Mouse (Mus musculus): ENCODE data around the gene Tyrobp.

Gene Tyrobp

DNA sequence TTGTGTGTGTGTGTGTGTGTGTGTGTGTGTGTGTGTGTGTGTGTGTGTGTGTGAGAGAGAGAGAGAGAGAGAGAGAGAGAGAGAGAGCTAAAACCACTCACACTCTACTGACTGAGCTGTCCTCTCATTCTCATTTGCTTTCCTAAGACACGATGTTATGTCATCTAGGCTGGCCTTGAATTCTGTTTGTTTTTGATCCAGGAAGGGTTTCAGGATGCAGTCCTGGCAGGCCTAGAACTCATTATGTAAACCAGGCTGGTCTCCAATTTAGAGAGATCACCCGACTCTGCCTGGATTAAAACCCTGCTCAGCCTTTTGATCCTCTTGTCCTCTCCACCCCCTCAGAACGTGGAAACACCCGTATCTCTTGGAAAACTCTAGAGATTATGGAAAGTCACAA, 50.4 kb downstream of the Tyrobp start:
- no peak for DNase-seq (ENCODE audit: low spot score)

DNA sequence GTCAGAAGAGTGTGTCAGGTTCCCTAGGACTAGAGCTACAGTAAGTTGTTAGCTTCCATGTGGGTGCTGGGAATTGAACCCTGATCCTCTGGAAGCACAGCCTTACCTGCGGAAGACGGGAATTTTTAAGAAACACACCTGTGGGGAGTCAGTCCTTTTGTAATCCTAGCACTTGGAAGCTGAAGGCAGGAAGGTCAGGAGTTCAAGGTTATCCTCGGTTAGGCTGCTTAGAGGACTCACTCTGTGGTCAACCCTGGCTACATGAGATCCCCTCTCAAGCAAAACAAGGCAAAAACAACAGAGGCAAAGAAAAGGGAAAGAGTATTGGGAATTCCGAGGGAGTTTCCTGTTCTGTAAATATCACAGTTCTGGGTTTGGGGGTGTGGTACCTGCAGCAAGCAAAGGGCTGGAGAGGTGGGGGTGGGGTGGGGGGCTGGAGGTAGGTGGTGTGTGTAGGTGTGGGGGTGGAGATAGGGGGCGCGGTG, 51.3 kb downstream of the Tyrobp start:
- DNase-seq (ENCODE audit: low spot score) = no peak
